Mouse (Mus musculus): ENCODE measurements around the gene Cblb. TPM values are rescaled to one million over a fixed set of nuclear protein-coding genes. Genes with fewer than 3 reads are reported as not detected.

The Cblb gene
- polyA plus RNA-seq, 1 experiment from 2014 or later: 3.4 TPM

DNA sequence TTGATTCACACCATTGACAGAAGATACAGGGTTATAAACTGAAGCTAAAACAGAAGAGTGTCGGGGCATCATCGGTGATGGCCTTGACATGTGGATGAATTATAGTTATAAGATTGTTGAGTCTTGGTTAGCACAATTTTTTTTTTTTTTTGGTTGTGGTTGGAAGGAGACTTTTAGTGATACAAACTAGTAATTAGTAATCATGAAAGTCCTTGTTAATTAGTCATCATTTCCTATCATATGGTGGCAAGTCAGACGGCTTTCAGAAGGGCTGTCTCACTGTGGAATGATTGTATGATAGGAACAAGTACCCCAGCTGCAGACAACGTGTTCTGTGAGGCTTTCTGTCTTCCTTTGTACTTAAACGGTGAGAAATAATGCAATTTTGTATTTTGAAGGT is 76.8 kb downstream of the Cblb start:
- WGBS (ENCODE audit: insufficient replicate concordance): 68% methylated on average over 5 of the region's 5 CpGs
- H3K4me1 ChIP-seq: no peaks in the 10 kb centered on the region
- no peak for ATAC-seq
- H3K4me3 ChIP-seq: no peak overlapping the region
- no peaks in the 10 kb centered on the region for H3K9me3 ChIP-seq (replicated peaks)
- H3K9ac ChIP-seq: no peak overlapping the region
- no peak overlapping the region for H3K27ac ChIP-seq
- H3K27me3 ChIP-seq (replicated peaks): no peaks in the 10 kb centered on the region
- 0 out of 2 replicates have a peak, but pooled peaks cover 3% of the 10 kb centered on the region for H3K36me3 ChIP-seq
- no peak overlapping the region for H3K4me2 ChIP-seq

DNA sequence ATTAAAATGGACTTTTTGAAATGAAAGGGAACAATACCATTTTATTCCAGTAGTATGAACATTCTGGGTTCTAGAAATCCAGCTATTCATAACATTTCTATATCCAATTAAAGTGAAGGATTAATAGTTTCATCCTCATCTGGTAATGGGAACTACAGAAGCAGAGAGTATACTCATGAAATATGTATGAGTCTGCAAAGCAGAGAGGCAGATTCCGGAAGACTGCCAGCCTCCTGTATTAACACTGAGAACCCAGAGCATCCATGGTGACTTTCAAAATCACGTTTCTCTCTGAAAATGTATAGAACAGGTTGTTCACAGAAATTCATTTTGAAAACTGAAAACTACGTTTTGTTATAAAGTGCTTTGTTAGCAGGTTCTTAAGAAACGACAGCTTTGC is 83.4 kb downstream of the Cblb start:
- ATAC-seq: no peak
- no peak overlapping the region for H3K4me3 ChIP-seq

DNA sequence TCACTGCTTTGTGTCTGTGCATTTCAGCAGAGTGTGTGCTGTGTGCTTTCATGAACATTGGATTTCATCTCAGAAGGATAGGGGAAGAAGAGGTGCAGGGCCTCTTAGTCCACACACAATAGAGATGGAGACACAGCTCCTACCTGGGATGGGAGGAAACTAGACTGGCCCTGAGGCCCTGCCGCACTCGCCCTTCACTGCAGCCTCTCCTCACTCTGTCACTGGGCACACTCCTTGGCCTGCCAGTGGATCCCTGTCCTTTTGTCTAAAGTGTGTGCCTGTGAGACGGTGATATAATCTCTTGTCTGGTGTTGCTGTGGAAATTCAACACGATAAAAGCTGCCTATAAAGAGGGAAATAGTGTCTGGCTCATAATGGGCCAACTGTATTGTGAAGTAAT is 88.0 kb downstream of the Cblb start:
- peaks cover 7% of the 10 kb centered on the region for H3K4me1 ChIP-seq
- H3K4me2 ChIP-seq: no peak overlapping the region
- H3K27ac ChIP-seq: no peak overlapping the region
- no peaks in the 10 kb centered on the region for H3K27me3 ChIP-seq (replicated peaks)
- no peaks in the 10 kb centered on the region for H3K9me3 ChIP-seq (replicated peaks)
- H3K9ac ChIP-seq: no peak overlapping the region
- H3K36me3 ChIP-seq: no peaks in the 10 kb centered on the region
- ATAC-seq: no peak
- H3K4me3 ChIP-seq: no peak overlapping the region
- WGBS (ENCODE audit: insufficient replicate concordance): 69% methylated on average over 4 of the region's 4 CpGs

More for the DNA sequence above, 83.4 kb downstream of the Cblb start:
- WGBS (ENCODE audit: insufficient replicate concordance): 72% methylated on average over 4 of the region's 4 CpGs
- Histone ChIP-seq H3K9ac (no peak overlapping the region), H3K4me2 (no peak overlapping the region), H3K9me3 (replicated peaks) (no peaks in the 10 kb centered on the region), H3K27me3 (replicated peaks) (no peaks in the 10 kb centered on the region), H3K27ac (no peak overlapping the region), H3K36me3 (0 out of 2 replicates have a peak, but pooled peaks cover 4% of the 10 kb centered on the region), H3K4me1 (no peaks in the 10 kb centered on the region)

DNA sequence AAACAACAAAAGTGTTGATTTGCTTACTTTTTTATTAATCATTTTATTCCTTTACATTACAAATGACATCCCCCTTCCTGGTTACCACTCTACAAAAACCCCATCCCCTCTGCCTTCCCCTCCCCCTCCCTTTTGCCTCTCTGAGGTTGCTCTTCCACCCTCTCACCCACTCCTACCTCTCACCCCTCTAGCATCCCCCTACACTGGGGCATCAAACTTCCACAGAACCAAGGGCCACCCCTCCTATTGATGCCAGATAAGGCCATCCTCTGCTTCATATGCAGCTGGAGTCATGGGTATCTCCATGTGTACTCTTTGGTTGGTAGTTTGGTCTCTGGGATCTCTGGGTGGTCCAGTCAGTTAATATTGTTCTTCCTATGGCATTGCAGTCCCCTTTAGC is 93.9 kb downstream of the Cblb start:
- H3K4me3 ChIP-seq: no peak overlapping the region
- H3K4me2 ChIP-seq: no peak overlapping the region
- ATAC-seq: no peak

DNA sequence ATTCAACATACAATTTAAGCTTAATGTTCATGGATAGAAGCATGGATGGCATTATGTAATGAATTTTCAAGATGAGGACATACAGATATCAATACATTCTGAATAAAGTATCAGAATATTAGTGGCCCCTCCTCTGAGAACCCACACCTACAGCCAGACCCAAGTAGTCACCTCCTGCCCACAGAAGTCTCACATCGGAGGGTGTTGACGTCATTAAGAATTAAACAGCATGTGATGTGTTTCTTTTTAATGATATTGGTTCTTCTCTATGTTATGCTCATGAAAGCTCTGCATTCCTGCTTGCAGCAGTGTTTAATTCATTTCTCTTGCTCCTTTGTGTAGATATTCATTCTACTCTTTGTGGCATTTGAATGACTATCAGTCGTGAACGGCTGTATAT is 94.9 kb downstream of the Cblb start:
- H3K27me3 ChIP-seq (replicated peaks): no peaks in the 10 kb centered on the region
- ATAC-seq: no peak
- H3K9me3 ChIP-seq (replicated peaks): no peaks in the 10 kb centered on the region
- H3K4me1 ChIP-seq: peaks cover 3% of the 10 kb centered on the region
- no peak overlapping the region for H3K4me2 ChIP-seq
- no peak overlapping the region for H3K9ac ChIP-seq
- WGBS (ENCODE audit: insufficient replicate concordance): 81% methylated on average over 4 of the region's 4 CpGs
- no peak overlapping the region for H3K4me3 ChIP-seq
- H3K36me3 ChIP-seq: no peaks in the 10 kb centered on the region
- H3K27ac ChIP-seq: no peak overlapping the region

More for the DNA sequence above, 93.9 kb downstream of the Cblb start:
- no peaks in the 10 kb centered on the region for H3K9me3 ChIP-seq (replicated peaks)
- no peak overlapping the region for H3K9ac ChIP-seq
- H3K4me1 ChIP-seq: peaks cover 7% of the 10 kb centered on the region
- H3K36me3 ChIP-seq: no peaks in the 10 kb centered on the region
- no peaks in the 10 kb centered on the region for H3K27me3 ChIP-seq (replicated peaks)
- H3K27ac ChIP-seq: no peak overlapping the region

DNA sequence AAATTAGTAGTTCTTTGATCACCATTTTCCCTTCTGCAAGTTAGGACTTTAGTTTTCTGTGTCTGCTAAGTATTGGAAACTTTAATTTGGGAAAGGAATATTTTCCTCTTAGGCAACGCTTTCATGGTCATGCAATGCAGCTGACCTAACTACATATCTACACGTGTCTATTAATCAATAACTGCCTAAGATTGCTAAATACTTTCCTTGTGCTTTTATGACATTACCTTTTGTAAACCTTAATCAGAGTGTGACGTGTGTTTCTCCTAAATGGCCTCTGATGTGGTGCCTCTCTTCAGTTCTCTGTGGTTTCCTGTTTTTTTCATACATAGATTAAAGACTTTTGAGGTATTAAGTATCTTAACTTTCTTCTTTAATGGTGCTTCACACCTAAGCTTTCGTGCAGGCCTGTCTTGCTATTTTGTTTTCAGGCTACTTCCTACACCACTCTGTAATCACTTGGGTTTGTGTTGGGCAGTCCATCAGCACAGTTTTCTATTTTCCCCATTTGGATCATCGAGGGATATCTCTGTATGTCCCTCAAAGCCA is 98.4 kb downstream of the Cblb start:
- no peaks in the 10 kb centered on the region for H3K36me3 ChIP-seq
- H3K27ac ChIP-seq: no peak overlapping the region
- 68% methylated on average over 5 of the region's 5 CpGs for WGBS (ENCODE audit: insufficient replicate concordance)
- H3K9me3 ChIP-seq (replicated peaks): no peaks in the 10 kb centered on the region
- H3K4me1 ChIP-seq: no peaks in the 10 kb centered on the region
- no peak overlapping the region for H3K9ac ChIP-seq
- H3K4me3 ChIP-seq: no peak overlapping the region
- ATAC-seq: no peak
- H3K4me2 ChIP-seq: no peak overlapping the region
- H3K27me3 ChIP-seq (replicated peaks): no peaks in the 10 kb centered on the region

DNA sequence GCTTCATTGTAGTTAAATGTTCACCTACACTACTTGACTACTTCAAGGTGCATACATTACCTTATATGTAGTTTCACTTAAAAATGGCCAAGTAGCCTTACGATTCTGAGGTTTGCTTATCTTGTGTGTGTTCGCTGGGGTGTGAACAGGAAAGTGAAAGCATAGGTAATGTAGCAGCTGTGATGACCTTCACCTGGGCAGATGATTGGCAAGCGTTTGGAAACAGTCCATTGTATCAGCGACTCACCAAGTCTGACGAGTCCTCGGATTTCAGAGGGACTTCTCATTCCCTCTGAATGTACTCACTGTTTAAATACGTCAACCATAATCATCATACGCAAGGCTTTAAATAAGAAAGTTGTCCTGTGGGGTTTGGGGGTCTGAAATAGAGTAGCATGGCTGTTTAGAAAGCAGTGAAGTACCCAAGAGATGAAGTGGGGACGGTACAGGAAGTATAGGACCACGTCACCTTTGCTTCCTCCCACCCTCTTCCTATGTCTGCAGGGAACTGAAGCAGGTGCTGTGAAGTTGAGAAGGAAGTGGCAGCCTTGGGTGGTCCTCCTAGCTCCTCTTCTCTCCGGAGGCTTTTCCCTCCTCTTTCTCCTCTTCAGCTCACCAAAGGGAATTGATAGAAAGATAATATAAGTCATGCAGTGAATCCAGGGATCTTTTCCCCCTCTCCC is 101.9 kb downstream of the Cblb start:
- Histone ChIP-seq H3K27ac (no peak overlapping the region), H3K27me3 (replicated peaks) (no peaks in the 10 kb centered on the region), H3K4me2 (no peak overlapping the region), H3K9me3 (replicated peaks) (no peaks in the 10 kb centered on the region), H3K9ac (no peak overlapping the region), H3K4me3 (no peak overlapping the region), H3K4me1 (no peaks in the 10 kb centered on the region), H3K36me3 (no peaks in the 10 kb centered on the region)
- WGBS (ENCODE audit: insufficient replicate concordance): 67% methylated on average over 11 of the region's 11 CpGs
- ATAC-seq: no peak

DNA sequence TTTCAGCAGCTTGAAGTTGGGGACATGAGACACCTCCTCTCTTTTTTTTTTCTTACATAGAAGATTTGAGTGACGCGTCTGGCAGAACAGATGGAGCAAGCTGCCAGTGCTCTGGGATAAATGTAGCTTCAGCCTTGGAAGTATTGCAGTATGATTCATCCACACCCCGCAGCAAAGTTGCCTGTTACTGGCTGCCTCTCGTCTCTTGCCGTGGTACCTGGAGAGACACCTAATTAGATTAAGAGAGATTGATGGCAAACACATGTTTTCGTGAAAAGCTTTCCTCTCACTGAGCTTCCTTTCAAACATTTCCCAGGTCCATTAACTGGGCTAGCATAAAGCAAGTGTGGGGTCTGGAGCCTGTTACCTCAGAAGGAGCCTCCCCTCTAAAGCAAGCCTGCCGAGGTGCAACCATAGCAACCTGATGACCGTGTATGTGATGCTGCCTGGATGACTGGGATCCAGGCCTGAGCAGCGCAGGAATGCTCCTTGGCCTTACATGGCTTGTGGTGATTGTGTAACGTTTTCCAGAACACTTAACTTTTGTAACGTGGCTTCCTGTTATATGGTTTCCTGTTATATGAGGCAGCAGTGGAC is 103.7 kb downstream of the Cblb start:
- no peak for ATAC-seq
- Histone ChIP-seq H3K27ac (no peak overlapping the region), H3K4me3 (no peak overlapping the region), H3K9ac (no peak overlapping the region), H3K4me2 (no peak overlapping the region), H3K4me1 (no peaks in the 10 kb centered on the region), H3K36me3 (no peaks in the 10 kb centered on the region), H3K9me3 (replicated peaks) (no peaks in the 10 kb centered on the region), H3K27me3 (replicated peaks) (no peaks in the 10 kb centered on the region)
- 66% methylated on average over 11 of the region's 11 CpGs for WGBS (ENCODE audit: insufficient replicate concordance)

DNA sequence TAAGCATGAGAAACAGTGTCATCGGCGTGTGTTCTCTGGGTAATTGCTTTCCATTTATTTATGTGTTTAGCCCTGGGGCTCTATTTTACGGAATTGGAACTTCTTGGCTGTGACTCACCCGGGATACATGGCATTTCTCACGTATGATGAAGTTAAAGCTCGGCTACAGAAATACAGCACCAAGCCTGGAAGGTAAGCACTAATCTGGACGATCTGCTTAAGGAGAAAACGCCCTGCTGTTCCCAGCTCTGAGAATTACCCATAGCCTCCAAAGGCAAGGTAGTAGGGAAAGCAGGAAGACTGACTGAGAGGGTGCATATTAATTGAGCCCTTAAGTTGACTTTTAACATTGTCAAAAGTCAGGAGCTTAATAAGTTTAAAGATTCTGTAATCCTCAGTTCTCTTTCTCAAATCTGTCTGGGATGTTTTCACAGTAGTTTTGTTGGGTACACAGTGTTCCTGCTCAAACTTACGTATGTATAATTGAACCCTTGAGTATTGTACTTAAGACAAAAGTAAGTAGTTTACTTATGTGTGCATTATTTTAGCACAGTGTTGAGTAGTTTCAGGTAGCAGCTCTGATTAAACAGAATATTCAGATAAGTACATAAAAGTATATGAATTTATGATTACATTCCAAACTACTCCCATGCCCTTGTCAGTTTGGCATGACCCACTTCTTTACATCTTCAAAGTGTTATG is 104.8 kb downstream of the Cblb start:
- H3K4me1 ChIP-seq: no peaks in the 10 kb centered on the region
- WGBS (ENCODE audit: insufficient replicate concordance): 75% methylated on average over 9 of the region's 9 CpGs
- no peak overlapping the region for H3K9ac ChIP-seq
- no peaks in the 10 kb centered on the region for H3K9me3 ChIP-seq (replicated peaks)
- H3K27me3 ChIP-seq (replicated peaks): no peaks in the 10 kb centered on the region
- H3K4me3 ChIP-seq: no peak overlapping the region
- no peak overlapping the region for H3K27ac ChIP-seq
- H3K4me2 ChIP-seq: no peak overlapping the region
- ATAC-seq: no peak
- H3K36me3 ChIP-seq: no peaks in the 10 kb centered on the region

DNA sequence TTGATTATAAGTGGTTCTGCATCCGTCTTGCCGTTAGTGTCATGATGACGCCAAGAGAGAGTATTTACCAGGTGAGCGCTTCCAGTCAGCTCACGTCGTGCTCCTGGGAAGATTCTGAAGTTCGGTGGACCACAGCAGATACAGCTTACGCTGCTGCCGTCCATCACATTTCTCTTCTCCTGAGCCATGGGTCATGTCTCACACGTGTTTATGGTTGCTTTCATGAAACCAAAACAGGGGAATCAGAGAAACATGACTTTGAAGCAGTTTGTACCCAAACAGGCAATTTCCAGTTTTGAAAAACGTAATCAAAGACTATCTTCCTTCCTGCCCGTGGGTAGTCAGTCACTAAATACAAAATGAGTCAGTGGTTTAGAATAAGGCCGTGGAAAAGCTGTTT is 112.1 kb downstream of the Cblb start:
- no peak overlapping the region for H3K4me2 ChIP-seq
- no peaks in the 10 kb centered on the region for H3K27me3 ChIP-seq (replicated peaks)
- no peak overlapping the region for H3K9ac ChIP-seq
- H3K4me3 ChIP-seq: no peak overlapping the region
- H3K9me3 ChIP-seq (replicated peaks): no peaks in the 10 kb centered on the region
- ATAC-seq: no peak
- H3K4me1 ChIP-seq: no peaks in the 10 kb centered on the region
- peaks cover 4% of the 10 kb centered on the region; the same call in 1 of the 2 replicates for H3K36me3 ChIP-seq
- no peak overlapping the region for H3K27ac ChIP-seq
- WGBS (ENCODE audit: insufficient replicate concordance): 84% methylated on average over 13 of the region's 13 CpGs

DNA sequence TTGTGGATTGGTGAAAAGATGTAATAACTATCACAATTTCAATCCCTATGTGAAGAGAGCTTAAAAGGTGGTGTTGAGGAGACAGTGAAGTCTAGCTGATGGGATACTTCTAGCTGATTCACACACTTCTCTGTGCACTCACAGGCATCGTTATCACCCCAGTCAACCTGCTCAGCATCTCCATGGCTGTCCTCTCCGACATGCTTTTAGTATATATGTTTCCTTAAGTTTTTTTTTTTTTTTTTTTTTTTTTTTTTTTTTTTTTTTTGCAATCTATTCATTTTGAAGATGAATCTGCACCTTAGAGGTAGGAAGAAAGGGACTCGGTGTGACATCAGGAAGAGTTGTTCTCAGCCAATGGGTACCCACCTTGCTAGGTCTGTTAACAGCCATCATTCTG is 112.8 kb downstream of the Cblb start:
- no peaks in the 10 kb centered on the region for H3K9me3 ChIP-seq (replicated peaks)
- WGBS (ENCODE audit: insufficient replicate concordance): 94% methylated on average over 3 of the region's 3 CpGs
- no peak for ATAC-seq

DNA sequence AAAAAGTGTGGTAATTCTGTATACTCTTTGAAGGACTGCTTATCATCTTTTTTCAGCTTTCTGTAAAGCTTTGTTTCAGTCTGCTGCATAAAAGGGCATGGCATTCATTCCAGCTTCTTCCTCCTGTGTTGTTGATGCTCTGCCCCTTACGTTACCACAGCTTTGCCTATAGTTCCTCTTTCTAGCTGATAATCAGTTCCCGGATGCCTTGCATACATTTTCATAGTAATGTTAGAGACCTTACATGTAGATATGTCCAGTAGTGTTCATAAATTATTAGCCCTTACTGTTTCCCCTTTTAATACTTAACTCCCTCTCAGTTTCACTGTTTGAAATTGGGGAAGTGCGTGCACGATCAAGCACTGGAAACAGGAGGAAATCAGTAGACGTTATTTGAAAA is 113.8 kb downstream of the Cblb start:
- H3K9me3 ChIP-seq (replicated peaks): no peaks in the 10 kb centered on the region
- peaks cover 5% of the 10 kb centered on the region; the same call in 1 of the 2 replicates for H3K36me3 ChIP-seq
- no peak overlapping the region for H3K9ac ChIP-seq
- H3K4me2 ChIP-seq: no peak overlapping the region
- 63% methylated on average over 5 of the region's 5 CpGs for WGBS (ENCODE audit: insufficient replicate concordance)
- no peak overlapping the region for H3K4me3 ChIP-seq
- no peak for ATAC-seq
- H3K27me3 ChIP-seq (replicated peaks): no peaks in the 10 kb centered on the region
- H3K27ac ChIP-seq: no peak overlapping the region
- H3K4me1 ChIP-seq: no peaks in the 10 kb centered on the region

More for the DNA sequence above, 112.8 kb downstream of the Cblb start:
- no peak overlapping the region for H3K4me2 ChIP-seq
- H3K27ac ChIP-seq: no peak overlapping the region
- peaks cover 5% of the 10 kb centered on the region; the same call in 1 of the 2 replicates for H3K36me3 ChIP-seq
- no peak overlapping the region for H3K9ac ChIP-seq
- no peaks in the 10 kb centered on the region for H3K27me3 ChIP-seq (replicated peaks)
- H3K4me1 ChIP-seq: no peaks in the 10 kb centered on the region
- no peak overlapping the region for H3K4me3 ChIP-seq

Measured in liver, embryonic 12.5 days (tissue).